Mouse (Mus musculus) retina, postnatal 7 days (tissue): ENCODE data around the gene Zfp263.

Experiments
- DNase-seq: peaks from one replicate; pipeline ENCODE4 v3.0.0-alpha.2; 2012; ENCODE audit warnings: low read depth, low spot score

The Zfp263 gene

DNA sequence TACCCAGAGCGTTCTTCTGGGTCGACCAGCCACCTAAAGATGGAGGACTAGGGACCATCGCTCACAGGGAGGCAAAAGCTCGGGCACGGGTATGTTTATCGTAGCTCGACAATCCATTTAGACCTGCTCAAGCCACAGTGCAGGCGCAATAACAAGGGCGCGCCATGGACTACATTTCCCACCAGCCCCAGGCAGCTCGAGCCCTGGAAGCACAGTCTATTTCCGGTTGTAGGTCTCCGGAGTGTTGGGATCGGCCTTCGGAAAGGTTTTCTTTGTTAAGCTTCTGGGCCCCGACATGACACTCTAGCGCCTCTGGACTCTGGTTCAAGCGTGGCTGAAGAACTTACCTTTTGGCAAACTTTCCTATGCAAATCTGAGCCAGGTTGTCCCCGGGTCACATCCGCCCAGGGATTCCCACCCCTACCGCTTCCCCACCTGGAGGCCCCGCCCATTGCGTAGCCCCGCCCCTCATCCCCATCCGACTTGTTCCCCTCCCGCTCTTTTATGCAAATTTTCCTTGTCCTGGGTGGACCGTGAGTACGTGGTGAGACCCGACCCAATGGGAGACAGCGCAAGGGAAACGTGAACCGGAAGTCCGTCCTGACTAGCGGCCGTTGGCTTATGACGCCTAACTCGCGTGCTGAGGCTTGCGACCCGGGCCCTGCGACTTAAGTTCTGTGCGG is at the start of gene Zfp263:
Gene Zfp263 (plus strand): TSS at position 591 of the 683 bp plus-strand sequence.
- DNase-seq: peak; percentile 97

DNA sequence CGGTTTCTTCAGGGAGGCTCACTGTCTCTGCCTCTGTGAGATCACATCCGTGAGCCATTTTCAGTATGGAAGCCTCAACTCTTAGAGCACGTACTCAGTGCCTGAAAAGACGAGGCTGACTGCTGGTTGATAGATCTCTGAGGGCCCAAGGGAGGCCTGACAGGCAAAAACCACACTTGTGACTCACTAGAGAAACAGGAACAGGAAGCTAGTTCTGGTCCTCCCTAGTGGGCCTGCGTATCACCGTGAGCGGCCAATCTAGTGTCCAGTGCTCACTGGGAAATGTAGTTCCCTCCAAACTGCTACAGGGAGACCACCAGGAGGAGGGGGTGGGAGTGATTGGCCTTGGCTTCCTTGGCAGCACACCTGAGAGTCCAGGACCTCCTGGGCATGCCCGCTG is 44.6 kb upstream of the Zfp263 start:
- no peak for DNase-seq

DNA sequence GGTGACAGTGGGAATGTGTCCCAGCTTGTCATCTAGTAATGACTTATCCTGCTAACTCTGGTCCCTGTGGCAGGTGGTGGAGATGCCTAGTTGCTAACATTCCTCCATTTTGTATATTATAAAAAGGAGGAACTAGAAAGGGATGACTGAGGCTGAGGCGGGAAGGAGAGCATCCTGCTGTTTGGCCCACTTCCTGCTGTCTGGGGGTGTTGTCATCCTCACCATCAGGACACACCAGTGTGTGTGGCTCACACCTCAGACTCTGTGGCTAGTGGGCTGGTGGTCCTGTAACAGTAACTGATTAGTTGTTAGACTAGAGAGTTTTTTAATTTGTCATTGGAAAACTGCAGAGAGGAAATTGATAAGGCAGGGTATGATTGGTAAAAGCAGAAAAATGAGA is 43.0 kb upstream of the Zfp263 start:
- no peak for DNase-seq

DNA sequence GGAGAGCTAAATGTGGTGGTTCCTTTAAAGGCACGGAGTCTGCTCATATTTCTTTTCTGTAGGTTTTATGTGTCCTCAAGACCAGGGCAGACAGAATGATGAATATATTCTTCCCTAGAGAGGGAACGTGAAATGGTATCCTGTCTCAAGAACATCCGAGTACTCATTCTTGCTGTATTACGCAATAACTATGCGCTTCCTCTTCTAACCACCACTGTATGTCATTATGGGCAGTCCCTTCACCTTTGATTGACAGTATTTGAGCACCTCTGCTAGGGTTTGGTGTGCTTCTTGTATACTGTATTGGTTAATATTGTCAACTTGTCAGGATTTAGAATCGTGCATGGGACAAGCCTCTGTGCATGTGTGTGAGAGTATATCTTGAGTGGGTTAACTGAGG is 37.2 kb upstream of the Zfp263 start:
- no peak for DNase-seq

DNA sequence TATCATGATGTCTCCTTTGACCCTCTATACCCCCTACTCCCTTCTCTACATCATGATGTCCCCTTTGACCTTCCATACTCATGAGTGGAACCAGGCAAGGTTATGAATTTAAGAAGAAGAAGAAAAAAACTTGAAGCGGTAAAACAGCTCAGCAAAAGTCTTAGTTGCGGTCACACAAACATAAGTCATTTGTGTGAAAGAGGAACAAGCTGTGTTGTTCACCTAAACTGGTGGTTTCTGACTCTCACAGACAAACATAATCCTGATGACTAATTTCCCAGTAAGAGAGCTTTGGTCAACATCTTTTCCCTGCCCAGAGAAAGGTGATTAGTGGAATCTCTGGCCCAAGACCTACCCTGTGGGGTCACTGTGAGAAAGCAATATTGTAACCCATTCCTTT is 29.2 kb upstream of the Zfp263 start:
- DNase-seq: no peak

DNA sequence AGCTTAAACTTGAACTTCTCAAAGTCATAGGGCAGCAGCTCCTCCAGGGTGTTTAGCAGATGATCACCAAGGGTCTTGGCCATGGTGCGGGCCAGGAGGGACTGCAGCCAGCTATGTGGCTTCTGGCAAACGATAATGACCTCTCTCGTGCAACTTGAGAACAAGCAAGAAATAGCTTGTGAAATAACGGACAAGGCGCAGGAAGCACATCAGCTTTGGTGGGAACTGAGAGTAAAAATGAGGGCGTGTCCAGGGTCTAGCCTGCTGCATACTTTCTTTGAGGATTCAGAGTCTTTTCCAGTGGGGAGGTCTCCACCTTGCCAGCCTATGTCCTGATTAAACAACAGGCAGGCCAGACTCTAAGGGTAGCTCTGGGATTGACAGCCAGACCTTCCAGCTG is 25.9 kb upstream of the Zfp263 start, which contains the start of gene Mefv:
Gene Mefv (minus strand): TSS at position 118 of the 400 bp plus-strand sequence.
- no peak for DNase-seq

DNA sequence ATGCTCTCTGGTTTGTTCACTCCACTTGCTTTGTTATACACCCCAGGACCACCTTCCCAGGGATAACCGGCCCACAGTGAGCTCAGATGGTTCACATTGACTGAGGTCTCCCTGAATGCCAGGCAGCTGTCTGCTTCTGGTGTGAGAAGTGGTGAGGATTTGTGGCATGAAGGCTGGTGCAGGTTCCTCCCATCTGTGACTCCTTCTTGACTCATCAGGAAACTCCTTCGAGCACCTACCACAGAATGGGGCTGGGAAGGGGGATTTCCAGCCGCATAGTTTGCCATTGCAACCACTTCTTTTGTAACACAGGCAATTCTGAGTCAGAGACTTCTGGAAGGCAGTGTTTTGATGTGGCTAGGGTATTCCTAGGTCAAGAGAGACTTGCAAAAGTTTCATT is 20.7 kb upstream of the Zfp263 start:
- no peak for DNase-seq

DNA sequence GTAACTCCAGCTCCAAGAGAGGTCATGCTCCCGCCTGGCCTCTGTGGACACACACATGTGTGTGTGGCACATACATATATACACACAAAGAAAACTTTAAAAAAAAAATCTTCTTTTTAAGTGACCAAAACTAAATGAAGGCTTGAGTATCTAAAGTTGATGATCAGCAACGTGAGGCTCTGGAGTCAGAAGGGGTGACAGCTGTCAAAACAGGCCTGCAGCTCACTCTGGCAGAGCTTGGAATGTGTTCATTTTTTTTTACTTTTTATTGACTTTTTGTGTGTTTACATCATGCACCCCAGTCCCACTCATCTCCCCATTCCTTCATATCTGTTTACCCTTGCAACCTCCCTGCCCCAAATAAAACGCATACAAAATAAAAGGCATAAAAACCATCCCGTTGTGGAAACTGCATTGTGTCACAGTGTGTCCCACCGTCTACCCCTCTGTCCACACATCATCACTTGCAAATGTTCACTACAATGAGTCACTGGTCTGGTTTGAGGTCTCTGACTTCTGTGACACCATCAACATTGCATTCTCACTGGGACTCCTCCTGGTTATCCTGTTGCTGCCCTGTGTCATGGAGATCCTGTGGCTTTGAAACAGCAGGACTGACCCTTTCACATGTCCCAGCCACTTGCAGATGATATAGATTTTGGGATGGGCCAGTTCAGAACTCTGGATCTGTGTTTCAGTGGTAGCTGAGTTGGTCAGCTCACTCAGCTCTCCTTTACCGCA is 15.7 kb upstream of the Zfp263 start:
- DNase-seq: no peak

DNA sequence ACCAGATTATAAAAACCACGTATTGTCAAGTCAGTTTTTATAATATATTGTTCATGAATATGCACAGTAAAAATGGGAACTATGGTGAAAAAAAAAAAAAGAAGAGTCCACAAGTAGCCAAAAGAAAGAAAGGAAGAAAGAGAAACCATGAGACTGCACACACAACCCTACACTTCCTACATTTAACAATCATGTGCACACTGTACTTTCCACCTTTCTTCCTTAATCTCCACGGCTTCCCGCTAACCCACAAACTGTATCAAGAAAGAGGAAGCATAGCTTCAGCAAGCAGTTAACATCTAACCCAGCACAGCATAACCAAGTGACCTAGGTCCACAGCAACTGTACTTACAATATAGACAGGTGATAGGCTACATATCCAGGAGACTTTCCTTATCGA is 11.3 kb upstream of the Zfp263 start:
- no peak for DNase-seq

DNA sequence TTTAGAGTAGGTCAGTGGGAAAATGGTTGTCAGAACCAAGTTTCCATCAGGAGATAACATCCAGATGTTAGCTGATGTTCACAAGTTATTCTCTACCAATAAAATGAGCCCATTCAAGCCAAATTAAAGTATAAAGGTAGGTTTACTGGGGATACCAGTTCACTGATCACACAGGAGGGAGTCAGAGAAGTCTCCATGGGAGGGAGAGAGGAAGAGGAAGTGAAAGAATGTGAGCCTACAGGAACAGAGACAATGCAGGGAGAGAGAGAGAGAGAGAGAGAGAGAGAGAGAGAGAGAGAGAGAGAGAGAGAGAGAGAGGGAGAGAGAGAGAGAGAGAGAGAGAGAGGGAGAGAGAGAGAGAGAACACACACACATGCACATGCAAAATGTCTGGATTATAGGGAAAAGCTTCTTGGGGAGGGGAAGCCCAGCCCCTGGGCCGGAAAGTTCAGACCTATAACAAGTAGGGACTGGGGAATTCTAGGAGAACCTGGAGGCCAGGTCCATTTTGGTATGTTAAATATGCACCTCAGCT is 10.6 kb upstream of the Zfp263 start:
- no peak for DNase-seq

DNA sequence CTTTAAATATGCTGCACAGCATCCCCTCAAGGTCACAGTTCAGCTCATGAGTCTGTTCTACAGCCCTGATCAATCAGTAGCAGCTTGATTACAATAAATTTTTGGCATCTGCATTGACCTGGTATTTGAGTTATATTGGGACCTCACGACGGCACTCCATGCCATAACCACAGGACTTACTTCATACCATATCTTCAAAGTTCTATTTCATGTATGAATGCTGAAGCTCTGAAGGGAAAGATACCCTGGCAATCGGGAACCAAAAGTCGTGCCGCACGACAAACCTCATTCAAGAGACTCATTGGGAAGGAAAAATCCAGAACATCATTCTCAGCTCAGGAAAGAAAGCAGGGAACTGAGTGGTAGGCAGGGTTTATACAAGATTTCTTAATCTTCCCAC is 1.4 kb upstream of the Zfp263 start:
- no peak for DNase-seq

DNA sequence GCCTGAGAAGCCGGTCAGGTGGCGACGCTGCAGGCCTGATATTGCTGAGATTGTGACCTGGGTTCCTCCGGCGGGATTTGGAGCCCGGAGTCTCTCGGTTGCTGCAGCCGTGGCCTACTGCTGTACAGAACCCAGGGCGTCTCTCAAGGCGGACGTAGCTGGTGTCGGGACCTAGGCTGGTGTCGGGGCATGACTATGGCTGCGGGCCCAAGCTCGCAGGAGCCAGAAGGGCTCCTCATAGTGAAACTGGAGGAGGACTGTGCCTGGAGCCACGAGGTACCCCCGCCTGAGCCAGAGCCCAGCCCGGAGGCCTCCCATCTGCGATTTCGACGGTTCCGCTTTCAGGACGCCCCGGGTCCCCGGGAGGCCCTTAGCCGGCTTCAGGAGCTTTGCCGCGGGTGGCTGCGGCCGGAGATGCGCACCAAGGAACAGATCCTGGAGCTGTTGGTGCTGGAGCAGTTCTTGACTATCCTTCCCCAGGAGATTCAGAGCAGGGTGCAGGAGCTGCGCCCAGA is 350 bp downstream of the Zfp263 start:
- DNase-seq: no peak

DNA sequence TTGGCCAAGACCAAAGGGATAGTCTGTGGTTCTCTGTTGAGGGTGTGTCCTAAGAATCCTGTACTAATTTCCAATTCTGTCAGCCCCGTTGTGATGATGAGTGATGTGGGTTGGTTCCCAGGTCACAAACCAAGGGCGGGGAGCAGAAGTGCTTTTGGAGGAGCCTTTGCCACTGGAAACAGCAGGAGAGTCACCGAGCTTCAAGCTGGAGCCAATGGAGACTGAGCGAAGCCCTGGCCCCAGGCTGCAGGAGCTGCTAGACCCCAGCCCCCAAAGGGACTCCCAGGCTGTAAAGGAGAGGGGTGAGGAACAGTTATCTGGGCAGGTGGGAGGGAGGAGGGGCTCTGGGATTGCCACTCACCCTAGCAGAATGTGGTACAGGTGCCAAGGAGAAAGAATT is 1.8 kb downstream of the Zfp263 start:
- no peak for DNase-seq

DNA sequence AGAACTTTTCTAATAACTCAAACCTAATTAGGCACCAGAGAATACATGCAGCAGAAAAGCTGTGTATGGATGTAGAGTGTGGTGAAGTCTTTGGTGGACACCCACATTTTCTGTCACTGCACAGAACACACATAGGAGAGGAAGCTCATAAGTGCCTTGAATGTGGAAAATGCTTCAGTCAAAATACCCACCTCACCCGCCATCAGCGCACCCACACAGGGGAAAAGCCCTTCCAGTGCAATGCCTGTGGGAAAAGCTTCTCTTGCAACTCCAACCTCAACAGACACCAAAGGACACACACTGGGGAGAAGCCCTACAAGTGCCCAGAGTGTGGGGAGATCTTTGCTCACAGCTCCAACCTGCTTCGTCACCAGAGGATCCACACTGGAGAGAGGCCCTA is 5.1 kb downstream of the Zfp263 start:
- no peak for DNase-seq

DNA sequence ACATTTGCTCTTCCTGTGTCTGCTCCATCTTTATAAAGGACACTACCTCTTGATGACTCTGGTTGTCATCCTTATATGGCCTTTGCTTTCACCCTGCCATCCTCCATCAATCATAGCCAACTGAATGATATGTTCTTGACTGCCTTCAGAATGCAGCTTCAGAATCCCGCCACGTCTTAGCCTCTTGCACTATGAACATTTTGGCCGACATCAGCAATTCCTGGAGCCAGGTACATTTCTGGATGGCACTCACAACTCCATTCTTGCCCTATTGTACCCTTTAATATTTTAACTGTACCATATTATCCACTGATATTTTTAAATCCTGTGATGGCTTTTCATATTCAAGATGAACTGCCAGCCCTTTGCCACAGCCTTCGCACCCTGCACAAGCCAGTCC is 27.7 kb downstream of the Zfp263 start:
- no peak for DNase-seq

DNA sequence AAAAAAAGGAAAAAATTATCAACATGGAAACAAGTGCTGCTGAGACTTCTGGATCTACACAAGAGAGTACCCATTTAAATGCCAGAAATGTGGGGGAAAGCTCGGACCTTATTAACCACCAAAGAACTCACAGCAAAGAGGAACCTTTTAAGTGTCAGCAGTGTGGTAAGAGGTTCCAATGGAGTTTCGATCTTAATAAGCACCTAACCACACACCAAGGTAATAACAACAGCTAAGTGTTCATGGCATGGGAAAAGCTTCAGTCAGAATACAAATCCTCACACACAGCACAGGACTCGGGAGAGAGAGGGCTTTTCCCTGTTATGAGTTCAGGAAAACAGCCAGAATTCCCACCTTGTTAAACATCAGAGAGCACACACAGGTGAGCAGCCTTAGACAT is 32.5 kb downstream of the Zfp263 start:
- DNase-seq: no peak

DNA sequence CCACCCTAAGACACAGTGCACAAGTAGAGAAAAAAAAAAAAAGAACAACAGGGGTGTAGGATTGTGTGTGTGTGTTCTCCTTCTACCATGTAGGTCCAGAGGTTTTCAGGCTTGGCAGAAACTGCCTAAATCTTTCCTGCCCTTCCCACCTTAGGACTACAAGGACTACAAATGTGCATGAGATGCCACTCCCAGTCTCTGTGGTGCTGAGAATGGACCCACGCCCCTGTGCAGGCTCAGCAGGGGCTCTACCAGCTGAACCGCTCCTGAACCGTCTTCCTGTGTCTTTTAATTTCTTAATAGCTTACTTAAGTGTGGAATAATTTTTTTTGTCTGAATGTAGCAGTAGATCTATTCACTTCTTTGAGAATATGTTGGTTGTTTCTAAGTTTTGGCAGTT is 34.1 kb downstream of the Zfp263 start:
- no peak for DNase-seq

DNA sequence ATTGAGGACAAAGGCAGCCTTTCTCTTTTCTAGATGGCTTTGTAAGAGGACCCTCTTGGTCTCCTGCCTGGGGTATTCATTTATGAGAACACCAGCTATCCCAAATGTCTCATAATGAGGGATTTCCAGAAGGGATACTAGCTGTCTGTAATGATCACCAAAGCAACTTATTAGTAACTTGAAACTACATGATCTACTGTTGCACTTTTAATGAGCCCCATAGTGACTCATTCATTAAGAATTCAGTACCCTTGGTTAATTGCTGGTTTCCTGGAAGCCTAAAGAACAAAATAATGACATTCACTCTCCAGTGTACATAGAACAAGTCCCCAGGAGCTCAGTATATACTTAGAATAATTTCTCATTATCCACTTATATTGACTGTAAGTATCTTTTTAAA is 37.3 kb downstream of the Zfp263 start:
- no peak for DNase-seq

DNA sequence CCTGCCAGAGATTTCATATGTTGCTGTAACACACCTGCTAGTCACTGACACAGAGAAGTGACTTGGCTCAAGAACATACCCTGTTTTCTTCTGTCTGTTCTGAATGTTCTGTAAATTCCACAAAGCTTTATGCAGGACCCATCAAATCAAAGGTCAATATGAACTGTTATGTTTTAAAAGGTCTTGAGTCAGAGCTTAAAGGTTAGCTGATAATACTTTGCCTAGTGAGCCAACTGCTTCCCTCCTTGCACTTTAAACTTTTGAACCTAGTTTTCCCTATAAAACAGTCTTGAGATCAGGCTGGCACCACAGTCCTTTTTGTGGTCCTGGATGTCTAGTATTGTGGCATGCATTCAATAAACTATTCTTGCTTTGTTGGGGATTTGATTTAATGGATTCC is 44.5 kb downstream of the Zfp263 start:
- no peak for DNase-seq
